Mouse (Mus musculus) megakaryocyte, embryonic 14.5 days (primary cell): Measurements from ENCODE around the gene Tom1l2.

Experiments
- FLI1 ChIP-seq: IDR thresholded peaks from 2 replicates; pipeline ENCODE4 v1.6.1; 2012; ENCODE audit warnings: low read length, inconsistent platforms, mixed read lengths
- GATA1 ChIP-seq: IDR thresholded peaks from 3 replicates; pipeline ENCODE4 v1.6.1; 2012; ENCODE audit warnings: mixed read lengths, low read length, inconsistent platforms, borderline replicate concordance

- no peak for TF ChIP-seq GATA1
- no peak for TF ChIP-seq FLI1
Observed at GRCm38 (mm10) chr11:60305611-60306010, 47.1 kb downstream of the Tom1l2 start.
